Mouse (Mus musculus) spleen, postnatal 10 days (tissue): ENCODE measurements at regions not wholly inside any gene's neighbourhood (a gene's known extent, or its start where the extent isn't known, plus 50 kb on each side); places are given as distances from the start of the nearest gene placed in this dataset.
A peak's percentile ranks its signal among the peaks of the same experiment; 100 is the strongest.

Experiments
- DNase-seq, 2 experiments: peaks; one replicate each; pipeline ENCODE4 v3.0.0; 2021 to 2022; ENCODE audit warnings: low spot score in 2 of 2

DNA sequence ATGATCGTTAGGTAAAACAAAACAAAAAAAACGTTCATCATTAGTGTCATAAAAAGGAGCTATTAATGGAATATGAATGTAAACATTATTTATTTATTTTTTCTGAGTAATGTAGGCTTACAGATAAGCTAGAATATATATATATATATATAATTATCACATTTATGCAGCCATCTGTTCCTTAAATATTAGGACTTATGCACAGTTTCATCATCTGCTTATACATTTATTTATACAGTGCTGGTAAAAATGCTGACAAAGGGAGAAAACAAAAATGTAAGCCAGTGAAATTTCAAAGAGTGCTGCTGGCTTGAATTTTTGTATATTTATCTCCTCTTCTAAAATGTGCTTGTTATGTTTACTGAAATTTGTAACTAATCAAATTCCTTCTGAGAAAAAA lies 4841.7 kb upstream of the Gm7489 start:
- DNase-seq: no peak

DNA sequence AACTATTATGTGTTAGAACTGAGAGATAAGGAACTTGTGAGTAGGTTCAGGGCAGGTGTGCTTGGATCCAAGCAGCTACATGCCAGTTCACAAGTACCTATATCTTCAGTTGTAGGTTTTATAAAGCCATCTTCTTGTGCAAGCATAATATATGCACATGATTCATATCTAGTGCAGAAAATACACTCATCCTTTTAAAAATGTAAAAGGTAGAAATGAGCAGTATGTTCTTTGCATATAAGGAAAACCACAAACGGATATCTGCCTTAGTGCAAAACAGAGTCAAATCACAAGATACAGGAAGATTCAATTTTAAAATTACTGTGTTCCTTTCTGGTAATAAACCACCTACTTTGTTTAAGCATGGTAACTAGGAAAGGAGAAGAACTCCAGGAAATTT lies 4819.6 kb upstream of the Gm7489 start:
- DNase-seq: no peak

DNA sequence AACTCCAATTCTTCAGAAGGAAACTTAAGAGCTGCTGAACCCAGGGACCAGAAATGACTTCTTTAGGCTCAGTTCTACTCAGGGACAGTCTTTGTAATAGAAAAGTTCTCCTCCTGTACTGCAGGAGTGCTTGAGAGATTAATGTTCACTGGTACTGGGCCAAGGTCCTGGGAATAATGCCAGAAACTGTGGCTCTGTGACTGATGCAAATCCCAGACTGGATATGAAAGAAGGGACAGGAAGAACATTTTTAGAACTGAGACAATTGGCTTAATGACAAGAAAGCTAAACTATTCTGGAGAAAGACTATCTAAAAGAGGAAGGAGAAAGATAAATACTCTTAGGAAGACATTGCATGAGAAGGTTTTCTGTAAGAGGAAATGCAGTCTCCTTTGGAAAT lies 4818.8 kb upstream of the Gm7489 start:
- DNase-seq: peak in 1 of 2 experiments; percentile 26

- DNase-seq: no peak
These were observed 4818.3 kb upstream of the Gm7489 start for GRCm38 (mm10) chr15:49066367-49066766.
